Mouse (Mus musculus) hindbrain, embryonic 11.5 days (tissue): Measurements from ENCODE around the gene Kctd4. TPM values are rescaled to one million over a fixed set of nuclear protein-coding genes. Genes with fewer than 3 reads are reported as not detected.

ENCODE experiments used
- polyA plus RNA-seq: library from polyadenylated mRNA; unstranded; fragments of >200 nt; fragmentation: Nextera tagmentation; extraction: Ambion mirVana; gene quantifications from 2 replicates; pipeline ENCODE4 v1.2.1, GENCODE M21; 2014

Gene Kctd4
- polyA plus RNA-seq, 1 experiment from 2014 or later, result 1.4 TPM

Other genes with a start within 250 kb of the Kctd4 start
- gene Cog3, start 200.5 kb upstream of the Kctd4 start, polyA plus RNA-seq, result 23.2 and 28.2 TPM in 2 replicates
- gene Slc25a30, start 168.0 kb upstream of the Kctd4 start, polyA plus RNA-seq, result 9.3 and 11.3 TPM in 2 replicates
- gene Tpt1, start 109.9 kb upstream of the Kctd4 start, polyA plus RNA-seq, result 1,005 and 1,072 TPM in 2 replicates
- 52.1 and 59.0 TPM in 2 replicates for gene Gtf2f2, start 55.9 kb downstream of the Kctd4 start, polyA plus RNA-seq
- gene Gpalpp1, start 155.8 kb downstream of the Kctd4 start, polyA plus RNA-seq, result 15.1 and 20.4 TPM in 2 replicates
- gene Nufip1, start 155.9 kb downstream of the Kctd4 start, polyA plus RNA-seq, result 17.1 and 18.4 TPM in 2 replicates